Mouse (Mus musculus) liver, embryonic 14.5 days (tissue): Measurements from ENCODE around the gene Wars2.

ENCODE experiments used
- CTCF ChIP-seq: IDR thresholded peaks from 2 replicates; pipeline ENCODE4 v1.5.1; 2016; ENCODE audit warnings: antibody characterized with exemption, low read depth, control low read depth
- EP300 ChIP-seq: IDR thresholded peaks from 2 replicates; pipeline ENCODE4 v1.6.1; 2016; ENCODE audit warnings: antibody characterized with exemption, low read depth

GRCm38 (mm10) chr3:99266752-99267303 is 126.0 kb downstream of the Wars2 start:
- no peak for TF ChIP-seq CTCF
- no peak for TF ChIP-seq EP300
